Mouse (Mus musculus) urinary bladder, postnatal 14 days (tissue): Measurements from ENCODE around the gene Runx1.

Experiments used
- DNase-seq: peaks from one replicate; pipeline ENCODE4 v3.0.0; 2021; ENCODE audit warnings: low spot score

Runx1 gene

GRCm38 (mm10) chr16:92610464-92610863 lies 215.5 kb downstream of the Runx1 start:
- DNase-seq, result no peak

- DNase-seq, result no peak
Measured at GRCm38 (mm10) chr16:92609717-92610077, 216.3 kb downstream of the Runx1 start.

DNA sequence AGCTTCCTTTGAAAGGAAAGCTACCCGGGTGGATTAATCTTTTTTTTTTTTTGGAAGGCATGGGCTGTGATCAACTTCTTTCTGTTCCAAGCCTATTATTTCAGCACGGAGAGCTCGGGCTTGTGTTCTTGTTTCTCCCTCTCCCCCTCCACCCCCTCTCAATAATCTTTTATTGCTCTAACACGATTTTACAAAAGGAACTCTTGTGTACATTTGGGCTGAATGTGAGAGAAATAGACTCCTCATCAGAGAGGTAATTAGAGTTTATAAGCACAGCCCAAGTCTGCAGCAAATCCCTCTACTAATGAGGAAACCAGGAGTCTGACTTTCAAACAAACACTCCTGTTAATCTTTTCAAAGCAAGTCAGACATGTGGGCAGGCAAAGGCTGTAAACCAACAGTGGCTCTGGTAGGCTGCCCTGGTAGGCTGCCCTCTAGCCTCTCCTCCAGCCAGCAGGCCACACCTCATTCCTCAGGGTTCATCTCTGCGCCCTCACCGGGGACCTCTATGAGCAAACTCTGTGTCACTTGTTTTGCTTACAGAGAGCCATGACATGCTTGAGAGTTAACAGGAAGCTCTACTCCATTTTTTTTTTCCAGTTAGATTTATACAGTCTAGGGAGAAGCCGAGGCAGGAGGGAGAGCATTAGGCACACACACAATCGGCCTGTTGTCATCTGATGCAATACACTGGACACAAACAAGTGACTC lies 216.8 kb downstream of the Runx1 start:
- peak; percentile 64 for DNase-seq

DNA sequence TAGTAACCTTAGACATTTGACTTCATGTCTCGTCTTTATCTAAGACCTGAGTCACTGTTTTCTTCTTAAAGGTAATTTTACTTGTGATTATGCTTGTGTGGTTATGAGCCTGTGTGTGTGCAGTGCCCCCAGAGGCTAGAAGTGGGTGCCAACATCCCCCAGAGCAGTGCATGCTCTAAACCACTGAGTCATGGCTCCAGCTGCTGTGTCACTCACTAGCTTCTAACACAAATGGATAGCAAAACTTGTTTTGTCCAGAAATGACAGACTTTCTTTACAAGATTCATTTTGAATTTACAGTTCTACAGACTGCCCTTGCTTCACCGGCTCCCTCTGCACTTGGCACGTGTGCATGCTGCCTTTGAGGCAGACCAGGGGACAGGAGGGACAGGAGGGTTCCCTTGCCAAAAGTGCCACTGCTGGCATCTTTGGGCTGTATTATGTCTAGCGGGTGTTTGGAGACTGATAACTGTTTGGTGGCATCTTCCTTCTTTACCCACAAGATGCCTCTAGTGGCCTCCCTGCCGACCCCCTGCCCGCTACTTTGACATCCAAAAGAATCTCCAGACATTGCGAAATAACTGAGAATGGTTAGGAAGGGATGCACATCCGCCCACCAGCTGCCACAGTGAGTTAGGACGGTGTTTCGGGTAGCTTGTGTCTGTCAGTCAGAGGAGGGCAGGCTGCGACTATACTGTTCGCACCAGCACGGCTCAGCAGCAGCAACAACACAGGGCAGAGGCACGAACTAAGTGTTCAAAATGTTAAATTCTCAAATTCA lies 217.6 kb downstream of the Runx1 start:
- DNase-seq, result no peak

DNA sequence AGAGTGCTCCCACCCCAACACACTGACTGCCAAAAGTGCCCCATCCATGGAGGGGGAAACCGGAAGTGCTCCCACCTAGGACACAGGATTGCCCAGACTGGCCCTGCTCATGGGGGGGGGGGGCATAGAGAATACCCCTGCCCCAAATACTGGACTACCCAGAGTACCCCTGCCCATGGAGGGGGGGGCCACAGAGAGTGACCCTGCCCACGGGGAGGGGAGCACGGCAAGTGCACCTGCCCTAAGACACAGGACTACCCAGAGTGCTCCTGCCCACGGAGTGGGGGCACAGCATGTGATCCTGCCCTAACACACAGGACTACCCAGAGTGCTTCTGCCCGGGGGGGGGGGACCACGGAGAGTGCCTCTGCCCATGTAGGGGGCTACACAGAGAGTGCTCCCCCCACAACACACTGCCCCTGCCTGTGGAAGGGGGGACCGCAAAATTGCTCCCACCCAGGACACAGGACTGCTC lies 219.4 kb downstream of the Runx1 start:
- DNase-seq, result no peak

DNA sequence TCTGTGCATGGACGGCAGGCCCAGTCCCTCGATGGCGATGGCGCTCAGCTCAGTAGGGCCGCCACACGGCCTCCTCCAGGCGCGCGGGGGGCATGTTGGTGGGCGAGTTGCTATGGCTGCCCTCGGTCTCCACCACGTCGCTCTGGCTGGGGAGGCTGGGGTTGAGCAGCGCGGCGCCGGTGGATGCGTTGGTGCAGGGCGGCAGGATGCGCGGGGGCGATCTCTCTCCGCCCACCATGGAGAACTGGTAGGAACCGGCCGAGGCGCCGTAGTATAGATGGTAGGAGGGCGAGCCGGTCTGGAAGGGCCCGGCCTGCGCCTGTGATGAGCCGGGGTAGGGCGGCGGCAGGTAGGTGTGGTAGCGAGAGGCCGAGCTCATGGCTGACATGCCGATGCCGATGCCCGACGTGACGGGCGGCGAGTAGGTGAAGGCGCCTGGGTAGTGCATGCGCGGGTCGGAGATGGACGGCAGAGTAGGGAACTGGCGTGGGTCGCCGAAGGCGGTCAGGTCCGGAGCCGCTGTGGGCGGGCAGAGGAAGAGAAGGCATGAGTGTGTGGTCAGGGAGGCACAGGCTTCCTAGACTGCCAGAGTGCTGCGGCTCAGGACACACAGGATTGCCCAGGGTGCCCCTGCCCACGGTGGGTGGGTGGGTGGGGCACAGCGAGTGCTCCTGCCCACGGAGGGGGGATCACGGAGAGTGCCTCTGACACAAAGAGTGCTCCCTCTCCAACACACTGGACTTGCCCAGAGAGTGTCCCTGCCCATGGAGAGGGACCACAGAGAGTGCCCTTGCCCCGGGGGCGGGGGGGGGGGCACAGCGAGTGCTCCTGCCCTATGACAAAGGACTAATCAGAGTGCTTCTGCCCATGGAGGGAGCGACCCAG lies 220.1 kb downstream of the Runx1 start:
- DNase-seq, result no peak

DNA sequence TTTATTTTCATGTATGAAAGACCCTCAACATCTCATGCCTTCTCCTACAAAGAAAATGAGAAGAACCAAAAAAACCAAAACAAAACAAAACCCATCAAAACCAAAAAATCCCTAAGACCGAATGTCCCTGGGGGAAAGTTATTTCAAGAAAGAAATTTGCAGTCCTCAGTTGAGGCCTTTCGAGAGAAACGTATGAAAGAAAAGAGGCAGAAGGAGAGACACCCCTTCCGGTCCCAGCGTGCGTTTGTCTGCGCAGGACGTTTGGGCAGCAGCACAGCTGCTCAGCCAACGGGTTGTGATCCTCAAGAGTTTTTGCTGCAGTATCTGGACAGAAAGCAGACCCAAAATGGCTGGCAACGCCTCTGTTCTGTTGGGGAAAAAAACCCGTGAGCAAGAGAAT lies 223.4 kb downstream of the Runx1 start:
- no peak for DNase-seq

DNA sequence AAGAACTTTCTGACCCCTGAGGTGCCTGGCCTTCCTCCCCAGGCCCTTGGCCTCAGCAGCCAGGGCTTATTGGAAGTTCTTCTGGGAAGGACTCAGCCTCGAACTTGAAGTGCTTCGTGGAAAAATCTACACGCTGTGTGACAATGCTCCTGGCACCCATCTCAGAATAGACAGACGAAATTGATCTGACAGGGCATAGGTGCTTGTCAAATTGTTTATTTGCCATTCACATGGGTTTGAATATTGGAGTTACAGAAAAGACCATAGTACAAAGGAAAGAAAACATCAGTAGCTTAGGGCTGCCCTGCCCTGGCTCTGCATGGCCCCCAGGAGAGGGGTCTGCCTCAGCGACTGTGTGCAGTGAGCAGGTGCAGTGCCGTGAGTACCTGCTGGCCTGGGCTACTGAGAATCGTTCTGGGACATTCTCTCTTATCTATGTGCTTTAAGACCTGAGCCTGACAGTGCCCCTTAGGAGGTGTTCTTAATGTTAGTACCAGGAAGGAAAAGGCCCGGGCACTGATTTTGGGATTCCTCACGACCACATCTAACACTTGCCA lies 224.6 kb downstream of the Runx1 start:
- DNase-seq, result no peak

- DNase-seq, result no peak
Measured at GRCm38 (mm10) chr16:92599451-92599850, 226.5 kb downstream of the Runx1 start.

DNA sequence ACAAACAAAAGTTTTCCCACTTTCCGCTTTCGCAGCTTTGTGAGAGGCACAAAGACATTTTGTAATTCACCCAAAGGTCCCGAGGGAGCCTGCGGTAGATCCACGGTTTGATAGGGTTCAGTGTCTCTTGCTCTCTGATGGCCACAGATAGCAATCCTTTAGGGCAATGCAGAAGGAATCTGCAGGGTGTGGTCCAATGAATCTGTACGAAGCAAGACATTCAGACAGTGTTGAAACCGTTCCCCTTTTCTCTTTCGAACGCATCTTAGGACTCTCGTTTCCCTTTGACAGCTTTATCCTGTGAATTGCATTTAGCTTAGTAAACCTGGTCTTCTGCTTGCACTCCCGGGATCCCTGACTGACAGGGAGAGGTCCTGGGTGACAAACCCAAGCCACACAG lies 228.3 kb downstream of the Runx1 start:
- no peak for DNase-seq

DNA sequence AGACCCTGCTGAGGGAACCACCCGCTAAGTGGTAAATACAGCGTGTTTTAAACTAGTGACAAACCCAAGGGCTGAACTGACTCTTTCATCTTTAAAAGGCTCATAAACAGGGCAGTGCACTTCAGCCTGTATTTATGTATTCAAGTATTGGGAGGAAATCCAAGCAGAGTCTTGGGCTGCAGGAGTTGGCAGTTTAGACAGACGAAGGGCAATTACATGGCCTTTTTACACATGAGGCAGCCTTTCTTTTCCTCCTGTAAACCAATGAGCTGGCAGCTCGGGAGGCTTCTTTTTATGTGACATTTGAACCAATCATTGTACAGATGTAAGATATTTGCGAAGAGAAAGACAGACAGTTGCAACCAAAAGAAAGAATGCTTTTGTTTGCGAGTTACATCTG lies 233.7 kb downstream of the Runx1 start:
- no peak for DNase-seq

DNA sequence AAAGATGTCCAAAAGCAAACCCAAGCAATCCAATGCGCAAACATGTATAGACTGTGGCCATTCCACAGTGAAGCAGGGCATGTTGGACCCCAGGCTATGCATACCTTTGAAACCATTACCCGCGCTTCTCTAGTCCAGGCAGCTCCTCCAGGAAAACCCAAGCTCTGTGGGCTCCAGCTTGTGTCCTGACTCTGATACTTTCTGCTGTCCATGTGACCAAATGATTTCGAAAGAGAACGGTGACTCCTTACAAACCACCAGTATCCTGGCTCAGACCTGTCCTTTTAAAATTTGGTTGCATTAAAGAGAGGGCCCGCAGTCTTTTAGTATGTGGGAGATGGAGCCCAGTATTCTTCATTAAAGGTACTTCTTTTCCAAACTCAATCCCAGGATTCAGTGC lies 234.2 kb downstream of the Runx1 start:
- no peak for DNase-seq

DNA sequence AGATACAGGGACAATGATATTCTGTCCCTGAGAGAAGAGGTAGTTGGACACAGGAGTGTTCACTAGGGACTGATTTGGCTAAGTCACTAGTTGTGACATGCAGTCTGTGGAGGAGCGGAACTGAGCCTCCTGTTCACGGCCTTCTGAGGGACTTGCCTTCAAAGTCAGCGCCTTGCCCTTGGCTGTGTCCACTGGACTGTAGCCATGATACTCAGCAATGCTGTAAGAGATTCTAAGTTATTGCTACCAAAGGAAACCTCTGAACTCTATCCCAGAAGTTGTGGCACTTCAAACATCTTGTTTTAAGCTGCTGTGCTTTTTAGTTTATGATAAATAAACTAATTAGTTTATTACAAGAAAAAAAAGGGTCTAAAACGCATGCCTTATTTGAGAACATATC lies 238.1 kb downstream of the Runx1 start:
- no peak for DNase-seq

GRCm38 (mm10) chr16:92581767-92582166 lies 244.2 kb downstream of the Runx1 start:
- DNase-seq, result no peak

DNA sequence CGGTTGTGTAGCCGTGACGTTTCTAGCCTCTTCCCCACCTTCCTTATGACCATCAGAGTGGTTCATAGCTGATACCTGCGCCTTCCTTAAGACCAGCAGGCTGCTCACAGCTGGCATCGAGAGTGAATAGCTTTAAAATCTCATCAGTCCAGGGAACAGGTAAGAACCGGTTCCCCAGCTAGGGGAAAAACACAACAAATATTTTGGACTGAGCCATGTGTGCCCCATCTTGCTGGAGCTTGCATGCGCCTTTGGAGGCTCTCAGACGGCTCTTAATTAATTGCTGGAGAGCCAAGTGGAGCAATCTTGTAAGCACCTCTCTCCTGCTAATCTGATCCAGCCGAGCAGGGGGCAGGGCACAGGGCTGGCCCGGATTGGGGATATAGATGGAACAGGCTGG lies 245.0 kb downstream of the Runx1 start:
- no peak for DNase-seq

DNA sequence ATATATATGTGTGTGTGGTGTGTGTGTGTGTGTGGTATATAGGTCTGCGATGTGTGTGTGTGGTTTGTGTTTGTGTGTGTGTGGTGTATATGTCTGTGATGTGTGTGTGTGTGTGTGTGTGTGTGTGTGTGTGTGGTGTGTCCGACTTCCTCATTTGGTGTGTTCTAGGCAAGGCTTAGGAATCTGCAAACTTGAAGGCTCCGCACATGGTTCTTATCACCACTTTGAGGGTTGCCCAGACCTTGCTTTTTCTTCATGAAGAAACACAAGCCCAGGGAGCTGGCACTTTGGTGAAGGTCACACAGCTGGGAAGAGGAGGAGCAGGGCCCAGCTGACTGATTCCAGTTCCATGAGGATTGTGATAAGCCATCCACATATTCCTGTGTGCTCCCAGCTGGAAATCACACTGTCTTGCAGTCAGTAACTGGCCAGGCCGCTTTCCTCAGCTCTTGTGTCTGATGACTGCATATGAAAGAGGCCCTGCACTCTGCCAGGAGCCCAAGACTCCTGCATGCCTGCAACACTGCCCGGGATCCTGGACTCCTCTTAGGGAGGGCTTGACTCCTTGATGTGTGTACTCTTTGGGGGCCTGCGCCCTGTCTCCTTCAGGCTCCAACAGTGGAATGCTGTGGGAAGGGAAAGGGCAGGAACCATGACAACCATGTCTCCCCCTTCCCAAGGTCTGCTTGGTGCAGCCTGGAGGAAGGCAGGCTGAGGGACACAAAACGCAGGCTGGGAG lies 246.9 kb downstream of the Runx1 start:
- no peak for DNase-seq

DNA sequence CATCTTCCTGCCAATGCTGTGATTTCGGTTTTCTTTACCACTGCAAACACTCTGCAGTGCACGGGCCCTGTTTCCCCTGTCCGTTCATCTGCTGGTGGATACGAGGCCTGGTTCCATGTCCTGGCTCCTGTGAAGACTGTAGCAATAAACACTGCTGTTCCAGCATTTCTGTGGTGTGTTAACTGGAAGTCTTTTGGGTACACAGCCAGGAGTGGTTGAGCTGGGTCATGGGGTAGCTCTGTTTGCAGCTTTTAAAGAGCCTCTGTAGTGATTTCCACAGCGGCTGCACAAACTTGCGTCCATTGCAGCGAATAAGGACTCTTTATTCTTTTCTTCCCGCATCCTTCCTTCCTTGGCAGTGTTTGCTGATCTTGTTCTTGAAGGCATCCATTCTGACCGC lies 248.6 kb downstream of the Runx1 start:
- DNase-seq, result no peak

DNA sequence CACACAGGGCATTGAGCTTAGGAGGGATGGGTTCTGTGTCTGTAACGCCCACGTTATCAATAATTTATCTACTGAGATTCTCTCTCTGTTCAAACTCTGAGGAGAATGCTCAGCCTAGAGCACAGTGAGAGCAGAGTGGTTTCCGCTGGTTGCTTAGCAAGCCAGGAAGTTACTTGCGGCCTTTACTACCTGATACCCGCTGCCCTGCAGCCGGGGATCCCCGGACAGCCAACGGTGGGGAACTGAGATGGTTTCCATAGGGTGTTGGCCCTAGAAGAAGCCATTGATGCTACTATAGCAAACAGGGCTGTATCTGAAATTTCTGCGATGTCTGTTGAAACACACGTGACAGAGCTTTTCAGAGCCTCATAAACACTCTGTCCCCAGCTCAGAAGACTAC lies 250.2 kb downstream of the Runx1 start:
- no peak for DNase-seq

GRCm38 (mm10) chr16:92573193-92573592 lies 252.8 kb downstream of the Runx1 start:
- DNase-seq, result no peak

DNA sequence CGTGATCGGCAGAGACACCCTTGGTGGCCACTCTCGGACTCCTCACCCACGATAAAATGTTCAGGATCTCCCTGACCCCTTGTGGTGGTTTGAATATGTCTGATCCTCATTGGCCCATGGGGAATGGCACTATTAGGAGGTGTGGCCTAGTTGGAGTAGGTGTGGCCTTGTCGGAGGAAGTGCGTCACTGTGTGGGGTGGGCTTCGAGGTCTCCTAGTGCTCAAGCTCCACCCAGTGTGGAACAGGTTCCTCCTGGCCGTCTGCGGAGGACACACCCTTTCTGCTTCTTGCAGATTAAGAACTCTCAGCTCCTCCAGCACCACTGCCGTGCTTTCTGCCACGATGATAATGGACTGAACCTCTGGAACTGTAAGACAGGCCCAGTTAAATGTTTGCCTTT lies 254.7 kb downstream of the Runx1 start:
- no peak for DNase-seq

- no peak for DNase-seq
Measured at GRCm38 (mm10) chr16:92566146-92566545, 259.8 kb downstream of the Runx1 start.

DNA sequence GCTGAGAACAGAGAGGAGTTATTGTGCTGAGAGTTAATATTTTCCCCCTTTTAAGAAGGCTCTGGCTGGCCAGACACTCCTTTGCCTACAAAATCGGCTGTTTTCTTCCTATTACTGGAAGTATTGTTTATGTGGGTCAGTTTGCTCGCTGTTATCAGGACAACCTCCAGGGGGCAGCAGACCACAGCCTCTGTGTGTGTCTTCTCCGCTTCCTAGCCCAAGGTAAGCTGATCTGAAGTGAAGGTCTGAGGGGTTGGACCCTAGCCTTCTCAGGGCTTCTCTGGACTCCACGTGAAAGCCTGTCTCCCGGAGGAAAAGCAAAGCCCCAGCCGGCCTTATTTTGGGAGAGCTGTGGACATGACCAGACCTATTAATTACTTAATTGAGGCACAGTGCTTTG lies 260.2 kb downstream of the Runx1 start:
- peak; percentile 89 for DNase-seq
